16 mouse cellular contexts compared by ENCODE assay signal in genomic region chr16:50615569-50615968, GRCm38 (mm10). TPM values are rescaled to one million over a fixed set of nuclear protein-coding genes. Genes with fewer than 3 reads are reported as not detected.
DNase-seq lines count a peak whose midpoint lies in the region; ATAC-seq and TF ChIP-seq lines count a peak whose summit lies in the region.
"Had no signal": no experiment of that assay in that cellular context is flagged by ENCODE, and none has a peak within 500 bp of the region (broad histone marks: within the 10 kb centered on the region; RNA-seq: fewer than 3 reads in every experiment).

No protein-coding gene starts in this region.

- no peak overlapping the region for H3K4me3 ChIP-seq in neural tube, embryonic 14.5 days (ENCODE audit: low read depth, low read length)
- no peak overlapping the region for H3K4me3 ChIP-seq in neural tube, embryonic 15.5 days (replicated peaks)
- no peak overlapping the region for H3K4me3 ChIP-seq in intestine, postnatal 0 days (ENCODE audit: low read depth, low read length)
- no peak overlapping the region for H3K4me3 ChIP-seq in lung, postnatal 0 days (ENCODE audit: low read depth, low read length)
- H3K4me3 ChIP-seq: heart, embryonic 10.5 days had no signal

- no peaks in the 10 kb centered on the region for H3K4me1 ChIP-seq in neural tube, embryonic 14.5 days (ENCODE audit: control insufficient read depth, insufficient read depth, low read length)
- H3K4me1 ChIP-seq in neural tube, embryonic 15.5 days: no peaks in the 10 kb centered on the region
- no peaks in the 10 kb centered on the region for H3K4me1 ChIP-seq in intestine, postnatal 0 days (replicated peaks; ENCODE audit: control insufficient read depth, insufficient read depth, low read length)
- no peaks in the 10 kb centered on the region for H3K4me1 ChIP-seq in lung, postnatal 0 days (ENCODE audit: insufficient read depth, low read depth, low read length)
- H3K4me1 ChIP-seq: heart, embryonic 10.5 days had no signal

- DNase-seq in cerebellum, postnatal 10 days: peak; percentile 6 to 8
- DNase-seq in cerebellum, adult 11-12 months: no peak
- DNase-seq in neural tube, embryonic 10.5 days (ENCODE audit: extremely low spot score, low spot score): no peak
- peak; percentile 11 to 12 for DNase-seq in layer of hippocampus, adult 8-10 months (ENCODE audit: low spot score in 2 of 2)
- DNase-seq in lung, postnatal 0 days (ENCODE audit: low spot score): no peak
- DNase-seq: cerebellum, adult 8-10 months; kidney, postnatal 36 days; lung, adult 2 months; spleen, adult 18-20 months had no signal

- TF ChIP-seq EP300 in lung, postnatal 0 days (IDR thresholded peaks at IDR 0.05): no peak

- H3K36me3 ChIP-seq in neural tube, embryonic 14.5 days (ENCODE audit: control insufficient read depth, insufficient read depth, low read length): no peaks in the 10 kb centered on the region
- H3K36me3 ChIP-seq in neural tube, embryonic 15.5 days: no peaks in the 10 kb centered on the region
- no peaks in the 10 kb centered on the region for H3K36me3 ChIP-seq in intestine, postnatal 0 days (ENCODE audit: control insufficient read depth, insufficient read depth)
- H3K36me3 ChIP-seq in lung, postnatal 0 days (ENCODE audit: insufficient read depth, low read length): no peaks in the 10 kb centered on the region
- H3K36me3 ChIP-seq: heart, embryonic 10.5 days had no signal

- H3K27ac ChIP-seq in neural tube, embryonic 14.5 days (ENCODE audit: low read depth, low read length): no peak overlapping the region
- 0 out of 2 replicates have a peak overlapping the region, but pooled peaks have one; percentile 41 for H3K27ac ChIP-seq in neural tube, embryonic 15.5 days (replicated peaks)
- H3K27ac ChIP-seq in intestine, postnatal 0 days (ENCODE audit: low read depth, low read length): no peak overlapping the region
- no peak overlapping the region for H3K27ac ChIP-seq in lung, postnatal 0 days (ENCODE audit: low read length)
- H3K27ac ChIP-seq: heart, embryonic 10.5 days had no signal

- no peak for TF ChIP-seq CTCF in intestine, postnatal 0 days (IDR thresholded peaks at IDR 0.05; ENCODE audit: low read depth)
- no peak for TF ChIP-seq CTCF in lung, postnatal 0 days (IDR thresholded peaks at IDR 0.05)

- 51% methylated on average over 7 of the region's 7 CpGs for WGBS in neural tube, embryonic 14.5 days
- 46% methylated on average over 7 of the region's 7 CpGs for WGBS in neural tube, embryonic 15.5 days
- 60% methylated on average over 7 of the region's 7 CpGs for WGBS in intestine, postnatal 0 days
- 37% methylated on average over 7 of the region's 7 CpGs for WGBS in lung, postnatal 0 days

- no peaks in the 10 kb centered on the region for H3K9me3 ChIP-seq in neural tube, embryonic 14.5 days (ENCODE audit: control insufficient read depth, low read length)
- H3K9me3 ChIP-seq in neural tube, embryonic 15.5 days (replicated peaks): no peaks in the 10 kb centered on the region
- no peaks in the 10 kb centered on the region for H3K9me3 ChIP-seq in intestine, postnatal 0 days (ENCODE audit: control insufficient read depth)
- H3K9me3 ChIP-seq in lung, postnatal 0 days (ENCODE audit: low read length): no peaks in the 10 kb centered on the region
- H3K9me3 ChIP-seq: heart, embryonic 10.5 days had no signal

- H3K9ac ChIP-seq in neural tube, embryonic 14.5 days (replicated peaks; ENCODE audit: low read depth, low read length): no peak overlapping the region
- no peak overlapping the region for H3K9ac ChIP-seq in neural tube, embryonic 15.5 days (replicated peaks)
- no peak overlapping the region for H3K9ac ChIP-seq in intestine, postnatal 0 days (ENCODE audit: low read depth, low read length)
- H3K9ac ChIP-seq in lung, postnatal 0 days (replicated peaks; ENCODE audit: low read depth): no peak overlapping the region

- no peaks in the 10 kb centered on the region for H3K27me3 ChIP-seq in neural tube, embryonic 14.5 days (ENCODE audit: control insufficient read depth, insufficient read depth, low read length)
- no peaks in the 10 kb centered on the region for H3K27me3 ChIP-seq in neural tube, embryonic 15.5 days (replicated peaks)
- H3K27me3 ChIP-seq in intestine, postnatal 0 days (replicated peaks; ENCODE audit: control insufficient read depth, insufficient read depth, low read length): no peaks in the 10 kb centered on the region
- H3K27me3 ChIP-seq in lung, postnatal 0 days (replicated peaks; ENCODE audit: insufficient read depth, low read length): no peaks in the 10 kb centered on the region

- peak; percentile 60; the same call in 1 of the 2 replicates for ATAC-seq in neural tube, embryonic 14.5 days (ENCODE audit: low read depth)
- ATAC-seq in neural tube, embryonic 15.5 days (ENCODE audit: low FRiP score): no peak; the same call in 1 of the 2 replicates
- no peak for ATAC-seq in intestine, postnatal 0 days
- ATAC-seq in lung, postnatal 0 days: no peak

- no peak overlapping the region for H3K4me2 ChIP-seq in neural tube, embryonic 14.5 days (ENCODE audit: low read depth, low read length)
- H3K4me2 ChIP-seq in neural tube, embryonic 15.5 days: no peak overlapping the region
- no peak overlapping the region for H3K4me2 ChIP-seq in intestine, postnatal 0 days (replicated peaks; ENCODE audit: low read depth)
- H3K4me2 ChIP-seq in lung, postnatal 0 days (replicated peaks; ENCODE audit: low read depth, low read length): no peak overlapping the region

RNA-seq across cellular contexts. Expression of gene Ccdc54, which starts 24.6 kb away (rescaled TPM):
- polyA plus RNA-seq in neural tube, embryonic 14.5 days (2014; fragmentation: Nextera tagmentation; extraction: Ambion mirVana): not detected in 2 replicates
- total RNA-seq in layer of hippocampus, adult 8-10 months (2022): not detected
- not detected in 2 replicates for polyA plus RNA-seq in neural tube, embryonic 15.5 days (2015; fragmentation: Nextera tagmentation; extraction: Ambion mirVana)
- polyA plus RNA-seq in intestine, postnatal 0 days (2015; fragmentation: Nextera tagmentation; extraction: Ambion mirVana): not detected in 2 replicates
- not detected in 2 replicates for polyA plus RNA-seq in lung, postnatal 0 days (2015; fragmentation: Nextera tagmentation; extraction: Ambion mirVana)
- total RNA-seq: adrenal gland, postnatal 4 days; left cerebral cortex, postnatal 25 days had no signal
- polyA plus RNA-seq: embryonic facial prominence, embryonic 11.5 days; heart, embryonic 10.5 days; lung, adult 2 months had no signal

Comparison
In these comparisons a context has a peak if more than half of its experiments do, and no peak if none do; other contexts are left out.
1. DNase-seq: peak in cerebellum, postnatal 10 days (2 of 2) and layer of hippocampus, adult 8-10 months (2 of 2); none in cerebellum, adult 11-12 months (single experiment), neural tube, embryonic 10.5 days (single experiment) and lung, postnatal 0 days (single experiment).